Mouse (Mus musculus): ENCODE results near the gene Gm5141.
"Not testable (repeated sequence)": the region's sequence is repeated elsewhere in the genome, so short reads cannot be mapped to it uniquely, and the experiment has no call there.

GRCm38 (mm10) chr13:62815705-62816104 is 30.1 kb upstream of the Gm5141 start:
- not testable (repeated sequence) for TF ChIP-seq GATA1 (IDR thresholded peaks at IDR 0.05; ENCODE audit: borderline replicate concordance, low read length); FLI1 (IDR thresholded peaks at IDR 0.05; ENCODE audit: low read length)

Data from megakaryocyte, embryonic 14.5 days (primary cell).